Mouse (Mus musculus) olfactory bulb, adult 2 months (tissue): ENCODE measurements at regions not wholly inside any gene's neighbourhood (a gene's known extent, or its start where the extent isn't known, plus 50 kb on each side); places are given as distances from the start of the nearest gene placed in this dataset.

ENCODE experiments used
- CTCF ChIP-seq: fragments of 200-500 bp; IDR thresholded peaks from 2 replicates; pipeline ENCODE4 v1.5.1; 2012; ENCODE audit warnings: low read depth, mild to moderate bottlenecking, low read length, moderate library complexity; ENCODE audit not compliant: insufficient read depth
- POLR2A ChIP-seq: fragments of 200-500 bp; IDR thresholded peaks from 2 replicates; pipeline ENCODE4 v1.6.1; 2012; ENCODE audit warnings: mild to moderate bottlenecking, low read depth, low read length, moderate library complexity; ENCODE audit not compliant: insufficient read depth

DNA sequence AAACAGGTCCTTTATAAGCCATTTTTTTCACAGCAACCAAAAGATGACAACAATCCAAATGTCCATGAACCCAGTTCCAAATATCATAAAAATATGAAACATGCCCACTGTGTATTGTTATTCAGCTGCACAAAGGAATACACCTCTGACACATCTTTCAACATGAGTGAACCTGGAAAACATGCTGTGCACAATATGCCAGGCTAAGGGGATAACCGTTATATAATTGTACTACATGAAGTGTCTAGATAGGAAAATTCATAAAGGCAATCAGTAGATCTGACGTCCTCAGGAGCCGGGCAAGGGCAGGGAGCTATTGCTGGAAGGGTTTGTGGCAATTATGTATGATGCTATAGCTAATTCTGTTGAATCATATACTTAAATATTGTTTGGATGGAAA lies 379.6 kb downstream of the Fut8 start:
- TF ChIP-seq CTCF (no peak), POLR2A (no peak)
